Mouse (Mus musculus): ENCODE results near the gene Xrn1. TPM values are rescaled to one million over a fixed set of nuclear protein-coding genes. Genes with fewer than 3 reads are reported as not detected.
A peak's percentile ranks its signal among the peaks of the same experiment; 100 is the strongest.

Xrn1 gene
- polyA plus RNA-seq, 1 experiment from 2014 or later, result 35.8 TPM

GRCm38 (mm10) chr9:96027913-96028312, 73.4 kb downstream of the Xrn1 start:
- Histone ChIP-seq H3K4me1 (replicated peaks; ENCODE audit: control insufficient read depth, insufficient read depth, low read length) (no peaks in the 10 kb centered on the region), H3K4me3 (ENCODE audit: low read depth, low read length) (no peak overlapping the region), H3K27ac (ENCODE audit: low read depth, low read length) (no peak overlapping the region), H3K4me2 (replicated peaks; ENCODE audit: low read depth, low read length) (no peak overlapping the region), H3K9ac (ENCODE audit: low read depth, low read length) (no peak overlapping the region), H3K9me3 (ENCODE audit: control insufficient read depth, low read length) (no peaks in the 10 kb centered on the region), H3K36me3 (ENCODE audit: control insufficient read depth, insufficient read depth, low read length) (peaks cover 3% of the 10 kb centered on the region; the same call in 1 of the 2 replicates), H3K27me3 (ENCODE audit: control insufficient read depth, insufficient read depth, low read length) (no peaks in the 10 kb centered on the region)
- 66% methylated on average over 3 of the region's 3 CpGs for WGBS
- ATAC-seq (ENCODE audit: low FRiP score), result no peak
- no peak for DNase-seq (ENCODE audit: low spot score)

- H3K36me3 ChIP-seq (ENCODE audit: control insufficient read depth, insufficient read depth, low read length), result peaks cover 3% of the 10 kb centered on the region; the same call in 1 of the 2 replicates
- peak; percentile 65 for DNase-seq (ENCODE audit: low spot score)
These were observed 74.3 kb downstream of the Xrn1 start for GRCm38 (mm10) chr9:96028818-96029217.

GRCm38 (mm10) chr9:96029886-96030285, 75.3 kb downstream of the Xrn1 start:
- no peak for DNase-seq (ENCODE audit: low spot score)
- Histone ChIP-seq H3K4me3 (ENCODE audit: low read depth, low read length) (no peak overlapping the region), H3K9ac (ENCODE audit: low read depth, low read length) (no peak overlapping the region), H3K4me1 (replicated peaks; ENCODE audit: control insufficient read depth, insufficient read depth, low read length) (no peaks in the 10 kb centered on the region), H3K36me3 (ENCODE audit: control insufficient read depth, insufficient read depth, low read length) (peaks cover 3% of the 10 kb centered on the region; the same call in 1 of the 2 replicates), H3K9me3 (ENCODE audit: control insufficient read depth, low read length) (no peaks in the 10 kb centered on the region), H3K4me2 (replicated peaks; ENCODE audit: low read depth, low read length) (no peak overlapping the region), H3K27ac (ENCODE audit: low read depth, low read length) (no peak overlapping the region), H3K27me3 (ENCODE audit: control insufficient read depth, insufficient read depth, low read length) (no peaks in the 10 kb centered on the region)
- 97% methylated on average over 5 of the region's 5 CpGs for WGBS
- no peak for ATAC-seq (ENCODE audit: low FRiP score)

More at GRCm38 (mm10) chr9:96028818-96029217, 74.3 kb downstream of the Xrn1 start:
- no peak overlapping the region for H3K9ac ChIP-seq (ENCODE audit: low read depth, low read length)
- H3K4me2 ChIP-seq (replicated peaks; ENCODE audit: low read depth, low read length), result no peak overlapping the region
- H3K4me1 ChIP-seq (replicated peaks; ENCODE audit: control insufficient read depth, insufficient read depth, low read length), result no peaks in the 10 kb centered on the region
- H3K27ac ChIP-seq (ENCODE audit: low read depth, low read length), result no peak overlapping the region
- no peak overlapping the region for H3K4me3 ChIP-seq (ENCODE audit: low read depth, low read length)
- no peaks in the 10 kb centered on the region for H3K9me3 ChIP-seq (ENCODE audit: control insufficient read depth, low read length)
- ATAC-seq (ENCODE audit: low FRiP score), result no peak
- WGBS, result 61% methylated on average over 1 of the region's 1 CpGs
- no peaks in the 10 kb centered on the region for H3K27me3 ChIP-seq (ENCODE audit: control insufficient read depth, insufficient read depth, low read length)

GRCm38 (mm10) chr9:96035371-96036086, 81.0 kb downstream of the Xrn1 start:
- H3K4me1 ChIP-seq (replicated peaks; ENCODE audit: control insufficient read depth, insufficient read depth, low read length), result no peaks in the 10 kb centered on the region
- H3K4me3 ChIP-seq (ENCODE audit: low read depth, low read length), result no peak overlapping the region
- 90% methylated on average over 3 of the region's 3 CpGs for WGBS
- no peak overlapping the region for H3K9ac ChIP-seq (ENCODE audit: low read depth, low read length)
- H3K27ac ChIP-seq (ENCODE audit: low read depth, low read length), result no peak overlapping the region
- no peak overlapping the region for H3K4me2 ChIP-seq (replicated peaks; ENCODE audit: low read depth, low read length)
- no peak for DNase-seq (ENCODE audit: low spot score)
- no peaks in the 10 kb centered on the region for H3K27me3 ChIP-seq (ENCODE audit: control insufficient read depth, insufficient read depth, low read length)
- H3K9me3 ChIP-seq (ENCODE audit: control insufficient read depth, low read length), result no peaks in the 10 kb centered on the region
- peaks cover 3% of the 10 kb centered on the region; the same call in 1 of the 2 replicates for H3K36me3 ChIP-seq (ENCODE audit: control insufficient read depth, insufficient read depth, low read length)
- ATAC-seq (ENCODE audit: low FRiP score), result no peak

GRCm38 (mm10) chr9:96044214-96044613, 89.7 kb downstream of the Xrn1 start:
- no peak for ATAC-seq (ENCODE audit: low FRiP score)
- Histone ChIP-seq H3K27ac (ENCODE audit: low read depth, low read length) (no peak overlapping the region), H3K9ac (ENCODE audit: low read depth, low read length) (no peak overlapping the region), H3K4me2 (replicated peaks; ENCODE audit: low read depth, low read length) (no peak overlapping the region), H3K9me3 (ENCODE audit: control insufficient read depth, low read length) (no peaks in the 10 kb centered on the region), H3K27me3 (ENCODE audit: control insufficient read depth, insufficient read depth, low read length) (no peaks in the 10 kb centered on the region), H3K4me3 (ENCODE audit: low read depth, low read length) (no peak overlapping the region), H3K4me1 (replicated peaks; ENCODE audit: control insufficient read depth, insufficient read depth, low read length) (no peaks in the 10 kb centered on the region), H3K36me3 (ENCODE audit: control insufficient read depth, insufficient read depth, low read length) (peaks cover 5% of the 10 kb centered on the region; the same call in 1 of the 2 replicates)
- no peak for DNase-seq (ENCODE audit: low spot score)
- WGBS, result 92% methylated on average over 3 of the region's 3 CpGs

GRCm38 (mm10) chr9:96051501-96051900, 96.9 kb downstream of the Xrn1 start:
- no peak overlapping the region for H3K4me3 ChIP-seq (ENCODE audit: low read depth, low read length)
- ATAC-seq (ENCODE audit: low FRiP score), result no peak
- no peak for DNase-seq (ENCODE audit: low spot score)
- no peaks in the 10 kb centered on the region for H3K27me3 ChIP-seq (ENCODE audit: control insufficient read depth, insufficient read depth, low read length)
- H3K9ac ChIP-seq (ENCODE audit: low read depth, low read length), result no peak overlapping the region
- no peak overlapping the region for H3K4me2 ChIP-seq (replicated peaks; ENCODE audit: low read depth, low read length)
- no peak overlapping the region for H3K27ac ChIP-seq (ENCODE audit: low read depth, low read length)
- peaks cover 11% of the 10 kb centered on the region for H3K36me3 ChIP-seq (ENCODE audit: control insufficient read depth, insufficient read depth, low read length)
- no peaks in the 10 kb centered on the region for H3K4me1 ChIP-seq (replicated peaks; ENCODE audit: control insufficient read depth, insufficient read depth, low read length)
- WGBS, result 97% methylated on average over 3 of the region's 4 CpGs
- no peaks in the 10 kb centered on the region for H3K9me3 ChIP-seq (ENCODE audit: control insufficient read depth, low read length)

GRCm38 (mm10) chr9:96054878-96055277, 100.3 kb downstream of the Xrn1 start:
- peaks cover 5% of the 10 kb centered on the region for H3K36me3 ChIP-seq (ENCODE audit: control insufficient read depth, insufficient read depth, low read length)
- H3K27me3 ChIP-seq (ENCODE audit: control insufficient read depth, insufficient read depth, low read length), result no peaks in the 10 kb centered on the region
- DNase-seq (ENCODE audit: low spot score), result no peak

GRCm38 (mm10) chr9:96056417-96057223, 102.1 kb downstream of the Xrn1 start:
- no peak for ATAC-seq (ENCODE audit: low FRiP score)
- Histone ChIP-seq H3K36me3 (ENCODE audit: control insufficient read depth, insufficient read depth, low read length) (peaks cover 5% of the 10 kb centered on the region; the same call in 1 of the 2 replicates), H3K4me2 (replicated peaks; ENCODE audit: low read depth, low read length) (no peak overlapping the region), H3K4me1 (replicated peaks; ENCODE audit: control insufficient read depth, insufficient read depth, low read length) (no peaks in the 10 kb centered on the region), H3K9me3 (ENCODE audit: control insufficient read depth, low read length) (no peaks in the 10 kb centered on the region), H3K4me3 (ENCODE audit: low read depth, low read length) (no peak overlapping the region), H3K27me3 (ENCODE audit: control insufficient read depth, insufficient read depth, low read length) (no peaks in the 10 kb centered on the region), H3K27ac (ENCODE audit: low read depth, low read length) (no peak overlapping the region), H3K9ac (ENCODE audit: low read depth, low read length) (no peak overlapping the region)
- DNase-seq (ENCODE audit: low spot score), result no peak
- WGBS, result 93% methylated on average over 6 of the region's 6 CpGs

More at GRCm38 (mm10) chr9:96054878-96055277, 100.3 kb downstream of the Xrn1 start:
- no peak overlapping the region for H3K27ac ChIP-seq (ENCODE audit: low read depth, low read length)
- no peaks in the 10 kb centered on the region for H3K4me1 ChIP-seq (replicated peaks; ENCODE audit: control insufficient read depth, insufficient read depth, low read length)
- 93% methylated on average over 5 of the region's 5 CpGs for WGBS
- H3K9me3 ChIP-seq (ENCODE audit: control insufficient read depth, low read length), result no peaks in the 10 kb centered on the region
- H3K4me3 ChIP-seq (ENCODE audit: low read depth, low read length), result no peak overlapping the region
- no peak overlapping the region for H3K4me2 ChIP-seq (replicated peaks; ENCODE audit: low read depth, low read length)
- no peak for ATAC-seq (ENCODE audit: low FRiP score)
- no peak overlapping the region for H3K9ac ChIP-seq (ENCODE audit: low read depth, low read length)
